Mouse (Mus musculus) spleen, adult 2 months (tissue): ENCODE measurements around the gene 1700056E22Rik. TPM values are rescaled to one million over a fixed set of nuclear protein-coding genes. Genes with fewer than 3 reads are reported as not detected.

Experiments used
- DNase-seq, 2 experiments: peaks; one replicate each; pipeline versions ENCODE4 v3.0.0 to v3.0.0-alpha.2; 2012 to 2021; ENCODE audit warnings: low spot score in 2 of 2, low read depth in 1 of 2
- H3K27ac ChIP-seq: fragments of 200-500 bp; 2 replicates; pipeline ENCODE4 v1.5.1; 2012; ENCODE audit warnings: low read length, inconsistent platforms; ENCODE audit not compliant: insufficient read depth
- H3K27me3 ChIP-seq: fragments of 200-500 bp; 2 replicates; pipeline ENCODE4 v1.6.1; 2012; ENCODE audit warnings: mild to moderate bottlenecking, moderate library complexity, low read length, inconsistent platforms; ENCODE audit not compliant: control insufficient read depth, insufficient read depth
- H3K36me3 ChIP-seq: fragments of 200-500 bp; 2 replicates; pipeline ENCODE4 v1.6.1; 2012; ENCODE audit warnings: mild to moderate bottlenecking, low read length, inconsistent platforms; ENCODE audit not compliant: control insufficient read depth, insufficient read depth
- H3K4me1 ChIP-seq: fragments of 200-500 bp; 2 replicates; pipeline ENCODE4 v1.6.1; 2011; ENCODE audit warnings: inconsistent platforms; ENCODE audit not compliant: control insufficient read depth, insufficient read depth, insufficient read length
- H3K4me3 ChIP-seq: fragments of 200-500 bp; 2 replicates; pipeline ENCODE4 v1.5.1; 2011; ENCODE audit warnings: mild to moderate bottlenecking, inconsistent platforms; ENCODE audit not compliant: insufficient read depth, insufficient read length; ENCODE audit errors: extremely low read depth
- CTCF ChIP-seq: fragments of 200-500 bp; IDR thresholded peaks from 2 replicates; pipeline ENCODE4 v1.5.1; 2011; ENCODE audit warnings: mild to moderate bottlenecking, inconsistent platforms; ENCODE audit not compliant: insufficient read depth, insufficient read length, insufficient replicate concordance; ENCODE audit errors: extremely low read depth
- POLR2A ChIP-seq: fragments of 200-500 bp; IDR thresholded peaks from 2 replicates; pipeline ENCODE4 v1.6.1; 2011; ENCODE audit warnings: low read depth, low read length, inconsistent platforms
- WGBS: fragments of 180-500 bp; shearing (Covaris S2); methylation state at CpG from one replicate; pipeline ENCODE4 v1.1.7; 2018; 5-methylcytosine and 5-hydroxymethylcytosine counted together
- polyA plus RNA-seq: library from polyadenylated mRNA; depleted of rRNA; stranded (reverse); fragments of >200 nt; gene quantifications from 2 replicates; pipeline ENCODE4 v1.2.3, GENCODE M21; 2012

The 1700056E22Rik gene
- polyA plus RNA-seq, 1 experiment, result 1.8 TPM

DNA sequence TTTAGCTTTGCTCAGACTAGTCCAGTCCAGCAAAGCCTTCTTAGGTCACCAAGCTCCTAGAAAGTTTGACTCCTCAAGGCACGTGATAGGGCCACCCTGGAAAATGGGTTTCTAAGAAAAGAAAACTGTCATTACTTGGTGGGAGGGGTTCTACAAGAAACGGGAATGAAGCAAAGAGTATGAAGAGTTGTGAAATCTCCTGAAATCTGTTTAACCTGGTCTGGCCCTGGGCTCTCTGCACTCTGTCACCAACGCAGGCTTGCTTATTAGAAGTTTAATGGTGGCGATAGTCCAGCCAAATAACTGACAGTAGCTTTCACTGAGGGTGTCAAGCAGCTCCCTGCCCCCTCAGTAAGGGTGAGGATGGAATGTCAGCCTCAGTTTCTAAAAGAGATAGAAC lies 19.0 kb upstream of the 1700056E22Rik start:
- no peaks in the 10 kb centered on the region for H3K27me3 ChIP-seq
- H3K36me3 ChIP-seq, result peaks cover 2% of the 10 kb centered on the region; the same call in 1 of the 2 replicates
- no peak overlapping the region for H3K4me3 ChIP-seq
- DNase-seq, result no peak
- no peak for TF ChIP-seq POLR2A
- no peak for TF ChIP-seq CTCF
- H3K4me1 ChIP-seq, result peaks cover under 1% of the 10 kb centered on the region; the same call in 1 of the 2 replicates
- no peak overlapping the region for H3K27ac ChIP-seq
- WGBS, result 84% methylated on average over 4 of the region's 4 CpGs

DNA sequence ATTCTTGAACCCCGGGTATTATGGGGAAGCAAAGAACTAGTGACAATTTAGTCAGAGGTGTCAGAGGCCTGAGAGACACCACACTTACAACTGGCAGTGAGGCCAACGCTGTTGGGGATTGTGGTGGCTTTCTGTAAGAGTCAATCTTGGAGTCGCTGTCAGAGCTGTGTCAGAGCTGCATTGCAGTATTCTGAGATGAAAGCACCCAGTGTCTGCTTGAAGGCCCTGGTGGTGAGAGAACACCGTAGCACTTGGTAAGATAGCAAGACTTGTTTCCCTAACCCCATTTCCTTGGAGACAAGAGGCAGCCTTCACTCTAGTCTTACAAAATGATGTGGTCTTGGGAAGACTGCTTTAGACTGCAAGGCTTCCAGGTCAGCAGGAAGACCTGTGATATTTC lies 18.2 kb upstream of the 1700056E22Rik start:
- H3K4me1 ChIP-seq, result peaks cover 7% of the 10 kb centered on the region; the same call in 1 of the 2 replicates
- 68% methylated on average over 4 of the region's 4 CpGs for WGBS
- no peaks in the 10 kb centered on the region for H3K27me3 ChIP-seq
- TF ChIP-seq CTCF (no peak), POLR2A (no peak)
- no peak for DNase-seq
- H3K4me3 ChIP-seq, result no peak overlapping the region
- no peak overlapping the region for H3K27ac ChIP-seq
- peaks cover 2% of the 10 kb centered on the region; the same call in 1 of the 2 replicates for H3K36me3 ChIP-seq

GRCm38 (mm10) chr1:184051824-184052223 lies 17.7 kb upstream of the 1700056E22Rik start:
- no peak overlapping the region for H3K27ac ChIP-seq
- peaks cover 2% of the 10 kb centered on the region; the same call in 1 of the 2 replicates for H3K36me3 ChIP-seq

DNA sequence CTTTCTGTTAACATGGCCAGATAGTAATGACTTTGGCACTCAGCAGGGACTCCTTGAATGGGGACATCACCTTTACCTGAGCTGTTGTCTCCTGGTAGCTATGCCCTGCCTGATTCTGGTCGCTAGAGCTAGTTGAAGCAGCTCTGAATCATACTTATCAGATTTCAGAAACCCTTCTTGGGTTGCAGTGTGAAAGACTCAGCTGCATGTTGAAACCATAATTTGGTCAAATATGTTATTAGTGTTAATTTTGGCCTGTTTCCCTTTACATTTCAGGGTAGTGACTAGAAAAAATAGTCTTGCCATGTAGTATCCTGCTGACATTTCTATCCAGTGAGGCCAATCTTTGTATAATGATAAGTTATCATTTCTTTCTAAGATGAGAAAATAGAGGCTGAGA lies 17.2 kb upstream of the 1700056E22Rik start:
- H3K27me3 ChIP-seq, result no peaks in the 10 kb centered on the region
- H3K4me3 ChIP-seq, result no peak overlapping the region
- H3K4me1 ChIP-seq, result peaks cover 7% of the 10 kb centered on the region; the same call in 1 of the 2 replicates
- no peak for DNase-seq
- peaks cover 2% of the 10 kb centered on the region; the same call in 1 of the 2 replicates for H3K36me3 ChIP-seq
- TF ChIP-seq POLR2A (no peak), CTCF (no peak)
- WGBS, result 77% methylated on average over 1 of the region's 1 CpGs
- H3K27ac ChIP-seq, result no peak overlapping the region

More at GRCm38 (mm10) chr1:184051824-184052223, 17.7 kb upstream of the 1700056E22Rik start:
- TF ChIP-seq POLR2A (no peak), CTCF (no peak)
- Histone ChIP-seq H3K27me3 (no peaks in the 10 kb centered on the region), H3K4me1 (peaks cover 7% of the 10 kb centered on the region; the same call in 1 of the 2 replicates), H3K4me3 (no peak overlapping the region)
- DNase-seq, result no peak
- WGBS, result 84% methylated on average over 6 of the region's 6 CpGs

- H3K27ac ChIP-seq, result peak overlapping the region; percentile 81
- no peak for TF ChIP-seq POLR2A
- no peaks in the 10 kb centered on the region for H3K36me3 ChIP-seq
- 14% methylated on average over 10 of the region's 10 CpGs for WGBS
- H3K4me3 ChIP-seq, result peak overlapping the region; percentile 57
- peak in 1 of 2 experiments; percentile 13 for DNase-seq
- no peaks in the 10 kb centered on the region for H3K27me3 ChIP-seq
- H3K4me1 ChIP-seq, result peaks cover 7% of the 10 kb centered on the region; the same call in 1 of the 2 replicates
These were observed 14.7 kb upstream of the 1700056E22Rik start for GRCm38 (mm10) chr1:184048675-184049418.

- peak in 1 of 2 experiments; percentile 30 for DNase-seq
- no peak overlapping the region for H3K4me3 ChIP-seq
- H3K4me1 ChIP-seq, result peaks cover 7% of the 10 kb centered on the region; the same call in 1 of the 2 replicates
- TF ChIP-seq POLR2A (no peak), CTCF (no peak)
- H3K27ac ChIP-seq, result no peak overlapping the region
- H3K27me3 ChIP-seq, result no peaks in the 10 kb centered on the region
- H3K36me3 ChIP-seq, result no peaks in the 10 kb centered on the region
- WGBS, result 46% methylated on average over 9 of the region's 9 CpGs
These were observed 13.7 kb upstream of the 1700056E22Rik start for GRCm38 (mm10) chr1:184047818-184048217.

DNA sequence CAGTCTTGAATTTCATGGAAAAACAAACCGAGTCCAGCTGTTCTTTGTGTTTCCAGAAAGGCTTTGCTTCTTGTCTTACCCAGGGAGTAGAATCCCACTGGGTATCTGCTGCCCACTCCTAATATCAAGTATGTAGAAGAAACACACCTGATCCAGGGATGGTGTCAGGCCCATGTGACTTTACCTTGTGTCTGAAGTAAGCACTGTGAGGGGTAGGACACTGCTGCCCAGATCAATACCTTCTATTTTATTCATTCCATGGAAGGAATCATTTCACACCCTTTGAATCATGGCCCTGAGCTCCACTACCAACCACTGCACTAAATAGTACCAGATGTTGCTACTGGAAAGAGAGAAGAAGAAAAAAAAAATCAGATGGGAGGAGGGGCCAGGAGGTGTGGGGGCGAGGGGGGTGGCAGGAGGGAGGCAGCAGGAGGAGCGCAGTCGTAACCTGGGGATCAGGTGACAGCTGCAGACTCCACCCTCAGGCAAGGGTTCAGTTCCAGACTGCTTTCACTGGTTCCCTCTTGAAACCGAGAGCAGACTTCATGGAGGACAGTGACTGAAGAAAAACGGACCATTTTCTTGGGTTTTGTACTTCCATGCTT lies 12.1 kb upstream of the 1700056E22Rik start:
- Histone ChIP-seq H3K4me1 (peaks cover 16% of the 10 kb centered on the region; the same call in 1 of the 2 replicates), H3K27me3 (no peaks in the 10 kb centered on the region), H3K36me3 (no peaks in the 10 kb centered on the region), H3K4me3 (no peak overlapping the region), H3K27ac (no peak overlapping the region)
- TF ChIP-seq POLR2A (no peak), CTCF (no peak)
- WGBS, result 62% methylated on average over 6 of the region's 6 CpGs
- DNase-seq, result peak in 1 of 2 experiments; percentile 30
